Mouse (Mus musculus) kidney, postnatal 14 days (tissue): ENCODE measurements around the gene Tpra1.

ENCODE experiments used
- DNase-seq: peaks from one replicate; pipeline ENCODE4 v3.0.0; 2022; ENCODE audit warnings: mixed read lengths

The Tpra1 gene

DNA sequence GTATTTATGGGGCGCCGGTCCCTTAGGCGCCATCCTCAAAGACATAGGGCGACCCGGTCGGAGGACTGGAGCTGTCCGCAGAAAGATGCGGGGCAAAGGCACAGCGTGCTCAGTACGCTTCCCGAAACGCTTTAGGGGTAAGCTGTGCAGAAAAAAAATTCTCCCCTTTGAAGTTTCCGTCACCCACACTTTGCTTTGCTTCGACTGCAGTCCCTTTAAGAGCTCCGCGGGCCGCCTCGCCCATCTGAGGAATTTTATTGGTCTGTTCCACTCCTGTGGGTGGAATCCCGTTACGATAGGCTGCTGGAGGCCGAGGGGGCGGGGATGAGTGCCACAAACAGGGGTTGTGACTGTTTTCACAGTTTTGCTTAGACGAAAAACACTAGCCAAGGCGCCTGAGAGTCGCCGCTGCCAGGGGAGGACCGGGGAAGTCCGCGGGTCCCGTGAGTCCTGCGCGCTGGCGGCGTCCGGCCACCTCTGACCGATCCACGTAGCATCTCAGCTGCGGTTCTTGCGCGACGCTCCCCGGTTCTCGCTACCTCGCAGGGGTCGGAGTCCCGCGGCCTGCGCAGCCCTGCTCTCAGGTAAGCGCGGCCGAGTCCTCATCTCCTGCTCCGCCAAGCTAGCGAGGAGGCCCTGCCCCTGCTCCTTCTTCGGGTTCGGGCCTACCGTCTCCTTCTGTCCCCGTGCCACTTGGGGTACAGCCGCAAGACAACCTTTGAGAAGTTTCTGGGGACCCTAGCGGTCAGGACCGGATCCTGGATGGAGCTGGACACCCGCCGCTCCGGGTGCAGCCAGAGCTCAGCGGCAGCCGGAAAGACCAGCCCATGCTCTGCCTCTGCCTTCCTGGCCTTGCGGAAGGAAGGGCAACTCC lies at the start of gene Tpra1:
Gene Tpra1 (plus strand): TSS at position 305 of the 874 bp plus-strand sequence.
- DNase-seq, result peak; percentile 97

DNA sequence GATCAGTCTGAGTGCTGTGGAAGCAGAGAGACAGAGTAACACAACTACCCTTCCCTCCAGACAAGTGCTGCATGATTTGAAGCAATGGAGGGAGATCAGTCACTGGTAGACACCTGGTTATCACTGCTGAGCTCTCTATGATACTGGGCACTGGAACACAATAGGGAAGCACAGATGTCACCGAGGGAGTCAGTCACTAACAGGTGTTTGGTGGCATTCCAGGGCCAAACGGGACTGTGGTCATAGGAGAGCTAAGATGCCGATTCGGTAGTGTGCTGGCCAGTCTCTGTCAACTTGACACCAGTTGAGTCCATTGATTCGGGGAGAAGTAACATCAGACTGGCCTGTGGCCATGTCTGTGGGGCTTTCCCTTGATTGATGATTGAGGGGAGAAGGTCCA lies 47.5 kb upstream of the Tpra1 start:
- DNase-seq, result no peak

DNA sequence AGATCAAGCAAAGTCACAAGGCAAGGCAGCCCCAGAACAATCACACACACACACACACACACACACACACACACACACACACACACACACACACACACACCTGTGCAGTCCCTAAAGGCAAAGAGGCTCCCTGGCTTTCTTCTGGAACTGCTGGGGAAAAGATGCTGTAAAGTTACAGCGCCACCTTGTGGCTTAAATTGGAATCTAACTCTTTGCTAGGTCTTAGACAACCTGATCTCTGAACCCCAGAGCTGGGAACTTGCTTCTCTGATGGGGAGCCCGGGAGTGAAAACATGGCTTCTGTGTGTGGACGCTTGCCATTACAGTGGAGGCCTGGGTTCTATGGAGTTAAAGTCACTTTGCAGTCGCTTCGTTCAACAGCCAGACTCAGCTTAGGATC lies 46.4 kb upstream of the Tpra1 start:
- DNase-seq, result peak; percentile 81

DNA sequence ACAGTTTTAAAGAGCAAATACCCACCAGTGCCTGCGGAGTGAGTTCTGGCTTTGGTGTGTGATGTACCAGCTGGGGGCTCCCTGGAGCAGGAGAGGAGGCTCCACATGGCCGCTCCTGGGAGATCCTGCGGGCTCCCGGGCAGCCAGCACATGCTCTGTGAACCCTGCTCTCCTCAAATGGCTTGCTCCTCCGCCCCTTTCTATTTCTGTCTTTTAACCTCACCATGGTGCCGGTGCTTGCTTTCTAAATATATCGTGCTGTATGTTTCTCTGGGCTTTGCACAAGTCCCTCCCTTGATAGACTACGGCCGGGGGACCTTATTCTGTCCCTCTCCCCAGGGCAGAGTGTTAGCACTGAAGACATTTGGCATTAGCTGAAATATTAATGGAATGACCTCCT lies 44.8 kb upstream of the Tpra1 start:
- DNase-seq, result peak; percentile 71

DNA sequence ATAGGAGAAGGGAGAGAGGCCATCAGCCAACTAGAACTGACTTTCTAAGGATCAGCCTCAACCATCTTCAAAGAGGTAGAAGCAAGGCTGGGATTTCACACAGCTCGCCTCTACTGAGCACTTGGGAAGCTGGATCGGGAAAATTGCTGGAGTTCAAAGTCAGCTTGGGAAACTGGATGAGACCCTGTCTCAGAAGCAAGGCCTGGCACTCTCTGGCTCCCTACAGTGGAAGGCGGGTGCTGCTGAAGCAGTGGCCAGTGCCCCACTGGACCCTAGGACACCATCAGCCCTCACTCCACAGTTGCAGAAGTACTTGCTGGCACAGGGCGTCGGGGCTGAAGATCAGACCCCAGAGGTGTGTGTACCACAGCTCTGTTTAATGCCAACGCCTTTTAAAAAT lies 44.2 kb upstream of the Tpra1 start:
- DNase-seq, result no peak

DNA sequence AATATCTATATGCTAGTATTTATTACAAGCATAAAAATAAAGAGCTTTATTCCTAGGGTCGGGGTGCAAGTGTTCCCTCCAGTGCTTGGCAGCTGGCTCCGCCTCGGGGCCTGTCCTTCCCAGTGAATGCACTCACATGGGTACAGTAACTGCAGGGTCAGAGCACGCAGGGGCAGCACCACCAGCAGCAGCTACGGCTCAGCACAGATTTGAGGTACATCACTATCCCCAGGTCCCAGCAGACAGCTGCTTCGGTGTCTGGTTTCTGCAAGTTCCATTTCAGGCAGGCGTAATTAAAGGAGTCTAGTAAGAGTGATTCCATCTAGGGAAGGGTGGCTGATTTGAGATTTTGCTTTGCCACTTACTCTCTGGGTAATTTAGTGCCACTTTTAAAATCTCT lies 43.7 kb upstream of the Tpra1 start:
- DNase-seq, result no peak

DNA sequence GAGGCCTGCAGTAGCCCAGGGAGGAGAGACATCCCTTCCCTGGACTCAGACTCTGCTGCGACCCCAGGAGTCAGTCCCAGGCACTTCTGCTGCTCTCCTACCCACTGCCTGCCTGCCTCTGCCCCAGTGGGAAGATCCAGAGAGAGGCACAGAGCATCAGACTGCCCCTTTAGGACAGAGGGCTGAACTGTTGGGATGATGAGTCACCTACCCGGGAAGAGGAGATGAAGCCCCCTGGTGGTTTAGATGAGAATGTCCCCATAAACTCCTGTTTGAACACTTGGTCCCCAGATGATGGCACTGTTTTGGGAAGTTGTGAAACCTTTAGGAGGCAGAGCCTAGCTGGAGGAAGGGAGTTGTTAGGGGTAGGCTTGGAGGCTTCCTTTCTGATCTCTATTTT lies 41.1 kb upstream of the Tpra1 start:
- peak; percentile 50 for DNase-seq

DNA sequence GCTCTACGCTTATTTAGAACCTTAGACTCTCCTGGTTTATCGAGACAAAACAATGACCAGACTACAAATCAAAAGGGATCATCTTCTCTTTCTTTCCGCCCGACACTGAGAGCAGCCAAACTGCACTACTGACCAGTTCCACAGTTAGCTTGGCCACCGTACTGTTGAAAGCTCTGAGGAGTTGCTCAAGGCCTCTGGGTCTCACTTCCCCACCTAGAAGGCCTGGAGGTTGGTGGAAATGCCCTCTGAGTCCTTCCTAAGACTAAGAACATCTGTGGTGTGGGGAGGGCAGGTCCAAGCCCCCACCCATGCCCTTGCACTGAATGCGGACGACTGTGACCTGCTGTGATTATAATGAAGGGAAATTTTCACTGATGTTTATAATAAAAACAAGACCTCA lies 36.3 kb upstream of the Tpra1 start:
- no peak for DNase-seq

DNA sequence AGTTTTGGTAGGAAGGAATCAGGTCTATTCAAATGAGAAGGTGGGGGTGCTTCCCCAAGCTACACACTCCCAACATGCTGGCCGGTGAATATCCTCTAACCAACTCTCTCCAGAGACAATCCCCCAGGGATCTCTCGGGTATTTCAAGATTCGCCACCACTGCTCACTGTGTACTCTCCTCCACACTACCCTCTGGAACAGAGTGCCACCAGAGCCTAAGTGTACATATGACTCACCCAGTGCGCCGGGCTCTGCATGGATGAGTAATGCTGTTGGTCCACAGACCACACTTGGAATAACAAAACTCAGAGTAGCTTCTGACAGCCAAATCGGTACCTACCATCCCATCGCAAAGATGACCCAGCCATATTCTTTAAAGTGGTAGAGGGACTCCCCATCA lies 32.6 kb upstream of the Tpra1 start:
- DNase-seq, result no peak

DNA sequence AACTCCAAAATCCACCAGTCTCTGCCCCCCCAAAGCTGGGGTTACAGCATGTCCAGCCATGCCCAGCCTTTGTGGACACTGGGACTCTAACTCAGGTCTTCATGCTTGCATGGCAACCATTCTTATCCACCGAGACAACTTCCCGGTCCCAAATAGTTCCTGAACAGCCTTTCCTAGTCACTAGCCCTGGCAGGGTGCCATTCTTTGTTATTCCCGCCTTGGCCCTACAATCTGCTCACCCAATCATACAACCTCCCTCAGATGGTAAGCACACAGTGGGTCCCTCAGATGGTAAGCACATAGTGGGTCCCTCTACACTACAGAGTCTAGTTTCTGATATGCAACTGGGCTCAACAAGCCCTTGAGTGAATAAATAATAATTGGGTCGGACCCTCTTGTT lies 31.5 kb upstream of the Tpra1 start:
- no peak for DNase-seq

DNA sequence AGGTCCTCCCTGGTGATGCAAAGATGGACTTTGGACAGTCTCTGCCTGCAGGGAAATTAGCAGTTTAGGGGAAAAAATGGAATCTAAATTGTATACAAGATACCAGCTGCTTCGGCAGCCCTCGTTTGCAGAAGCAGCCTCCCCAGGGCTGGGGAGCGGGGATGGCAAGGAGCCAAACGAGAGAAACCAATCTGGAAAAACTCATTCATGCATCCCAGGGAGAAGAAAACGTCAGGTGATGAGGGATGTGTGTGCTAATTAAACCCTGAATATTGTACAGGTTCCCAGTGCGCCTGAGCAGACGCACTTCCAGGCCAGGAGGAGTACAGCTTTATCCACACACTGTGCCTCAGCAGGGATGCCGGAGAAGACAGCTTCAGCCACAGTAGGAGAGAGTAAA lies 30.5 kb upstream of the Tpra1 start:
- DNase-seq, result no peak

DNA sequence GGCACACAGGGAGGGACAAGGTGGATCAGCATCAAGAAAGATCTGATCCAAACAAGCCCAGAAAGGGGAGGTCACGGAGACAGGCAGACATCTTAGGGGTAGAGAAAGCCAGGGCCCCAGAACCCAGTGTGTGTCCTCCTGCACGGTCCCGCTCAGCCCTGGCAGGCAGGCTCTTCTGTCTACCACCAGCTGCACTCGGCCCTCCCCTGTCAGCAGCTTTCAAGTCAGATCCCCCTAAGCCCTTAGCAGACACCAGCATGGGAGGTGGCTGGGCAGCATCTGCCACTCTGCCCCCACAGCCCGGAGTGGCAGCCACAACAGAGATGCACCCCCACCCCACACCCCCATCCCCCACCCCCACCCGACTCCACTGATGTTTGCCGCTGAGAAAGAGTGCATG lies 29.2 kb upstream of the Tpra1 start:
- no peak for DNase-seq

DNA sequence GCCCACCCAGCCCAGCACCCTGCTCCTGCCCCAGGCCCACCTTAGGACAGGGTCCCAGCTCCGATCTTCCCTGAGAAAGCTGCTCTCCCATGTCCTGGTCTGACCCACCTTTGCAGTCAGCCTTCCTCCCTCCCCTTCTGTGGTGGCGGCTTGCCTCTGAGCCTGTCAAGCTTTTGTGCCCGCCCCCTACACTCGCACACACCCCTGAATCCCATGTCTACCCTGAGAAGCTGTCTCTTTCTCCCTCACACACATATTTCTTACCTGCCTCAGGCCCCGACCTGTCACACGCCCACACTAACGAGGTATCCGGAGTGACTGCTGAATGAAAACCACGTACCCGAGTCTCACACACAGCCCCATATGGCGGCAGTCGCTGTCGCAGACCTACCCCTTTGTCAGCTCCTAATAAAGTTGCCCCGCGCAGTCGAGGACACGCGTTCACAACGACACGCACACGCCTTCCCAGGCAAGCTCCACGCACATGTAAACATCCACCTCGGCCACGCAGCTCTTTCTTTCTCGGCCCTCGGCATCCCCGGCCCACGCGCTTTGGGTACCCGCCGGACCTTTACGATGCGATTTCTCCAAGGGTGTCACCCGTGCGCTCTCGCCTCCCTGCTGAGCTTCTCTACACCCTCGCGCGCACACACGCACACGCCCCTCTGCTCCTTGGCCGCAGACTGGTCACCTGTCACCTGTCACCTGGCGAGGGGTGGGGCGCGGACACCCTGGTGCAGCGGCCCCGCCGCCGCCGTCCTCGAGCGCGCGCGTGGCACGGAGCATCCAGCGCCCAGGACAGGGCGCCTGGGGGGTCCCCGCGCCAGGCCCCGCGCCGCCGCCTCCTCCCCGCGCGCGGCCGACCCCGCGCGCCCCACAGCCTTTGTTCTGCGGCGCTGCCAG lies 27.8 kb upstream of the Tpra1 start:
- no peak for DNase-seq

DNA sequence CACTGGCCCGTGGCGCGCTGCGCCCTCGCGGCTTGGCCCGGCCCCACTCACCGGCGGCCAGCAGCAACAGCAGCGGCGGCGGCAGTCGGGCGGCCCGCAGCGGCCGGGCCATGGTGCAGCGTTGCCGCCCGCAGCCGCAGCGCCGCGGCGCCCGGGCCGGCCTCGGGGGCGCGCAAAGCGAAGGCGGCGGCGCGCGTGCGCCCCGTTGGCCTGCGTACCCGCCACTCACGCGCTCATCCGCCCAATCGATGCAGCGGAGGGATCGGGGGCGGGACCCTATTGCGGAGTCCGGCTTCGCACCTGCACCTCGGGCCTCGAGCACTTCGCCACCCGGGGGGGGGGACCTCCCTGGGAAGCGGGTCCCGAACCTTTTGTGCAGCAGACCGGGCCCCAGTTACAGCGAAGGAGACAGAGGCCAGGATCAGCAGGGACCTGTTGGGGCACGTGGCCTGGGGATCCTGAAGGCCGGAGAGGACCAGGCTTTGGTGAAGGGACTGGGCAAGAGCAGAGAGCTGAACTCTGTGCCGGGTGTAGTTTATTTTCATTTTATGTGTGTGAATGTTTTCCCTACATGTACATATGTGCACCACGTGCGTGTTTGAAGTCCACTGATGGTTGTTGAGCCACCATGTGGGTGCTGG lies 27.1 kb upstream of the Tpra1 start, which contains the start of gene Podxl2:
Gene Podxl2 (minus strand): TSS at position 177 of the 641 bp plus-strand sequence.
- DNase-seq, result peak; percentile 87

DNA sequence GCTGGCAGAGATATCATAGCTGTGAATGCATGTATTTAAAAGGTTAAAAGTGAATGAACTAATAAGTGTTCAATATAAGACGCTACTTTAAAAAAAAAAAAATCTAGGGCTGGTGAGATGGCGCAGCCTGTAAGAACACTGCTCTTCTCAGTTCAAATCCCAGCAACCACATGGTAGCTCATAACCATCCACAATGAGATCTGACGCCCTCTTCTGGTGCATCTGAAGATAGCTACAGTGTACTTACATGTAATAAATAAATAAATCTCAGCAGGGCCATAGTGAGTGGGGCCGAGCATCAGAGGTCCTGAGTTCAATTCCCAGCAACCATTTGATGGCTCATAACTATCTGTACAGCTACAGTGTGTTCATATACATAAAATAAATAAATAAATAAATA lies 22.6 kb upstream of the Tpra1 start:
- no peak for DNase-seq

DNA sequence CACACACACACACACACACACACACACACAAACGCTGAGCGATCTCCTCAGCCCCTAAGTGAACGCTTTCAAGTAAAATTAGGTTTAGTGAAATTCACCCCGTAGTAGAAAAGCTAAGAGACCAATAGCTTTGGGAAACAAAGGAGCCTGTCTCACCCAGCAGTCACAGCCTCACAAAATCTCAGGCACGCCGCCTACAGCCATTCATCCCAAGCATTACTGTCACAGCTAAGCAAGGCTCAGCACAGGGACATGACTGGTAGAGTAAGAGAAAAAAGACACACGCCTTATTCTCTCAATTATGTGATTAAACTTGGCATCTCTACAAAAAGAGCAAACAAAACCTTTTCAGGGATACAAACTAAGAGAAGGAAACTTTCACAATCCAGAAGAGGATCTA lies 20.7 kb upstream of the Tpra1 start:
- DNase-seq, result no peak

DNA sequence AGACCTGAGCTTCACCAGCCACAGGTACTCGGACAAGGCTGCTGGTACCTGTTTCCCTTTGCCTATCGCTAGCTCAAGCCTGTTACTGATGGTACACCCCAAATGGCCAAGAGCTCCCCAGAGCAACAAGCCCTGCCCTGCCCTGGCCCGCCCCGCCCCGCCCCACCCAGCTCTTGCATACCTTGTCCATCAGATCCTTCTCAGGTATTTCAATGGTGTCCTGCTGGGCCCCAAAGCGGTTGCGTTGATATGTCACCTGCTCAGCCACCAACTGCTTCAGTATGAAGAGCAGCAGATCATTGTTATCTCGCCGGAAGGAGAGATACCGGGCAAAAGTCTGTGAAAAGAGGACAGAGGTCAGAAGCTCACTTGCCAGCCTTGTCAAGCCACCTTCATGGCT lies 17.9 kb upstream of the Tpra1 start:
- DNase-seq, result no peak

DNA sequence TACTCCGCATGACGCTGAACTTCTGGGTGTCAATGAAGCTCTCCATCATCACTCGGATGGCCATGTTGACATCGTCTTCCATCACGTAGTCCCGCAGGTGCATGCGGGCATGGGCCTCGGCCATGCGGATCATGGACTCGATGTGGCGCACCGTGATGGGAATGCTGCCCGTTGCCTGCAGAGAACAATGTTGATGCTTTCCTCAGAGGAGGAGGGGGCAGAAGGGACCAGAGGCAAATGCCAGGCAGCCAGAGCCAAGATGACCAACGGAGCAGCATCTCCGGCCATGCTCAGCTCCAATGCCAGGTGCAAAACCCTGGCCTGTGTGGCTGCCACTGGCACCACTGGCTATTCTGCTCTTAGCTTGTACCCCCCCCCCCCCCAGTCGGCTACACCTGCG lies 17.4 kb upstream of the Tpra1 start:
- no peak for DNase-seq

DNA sequence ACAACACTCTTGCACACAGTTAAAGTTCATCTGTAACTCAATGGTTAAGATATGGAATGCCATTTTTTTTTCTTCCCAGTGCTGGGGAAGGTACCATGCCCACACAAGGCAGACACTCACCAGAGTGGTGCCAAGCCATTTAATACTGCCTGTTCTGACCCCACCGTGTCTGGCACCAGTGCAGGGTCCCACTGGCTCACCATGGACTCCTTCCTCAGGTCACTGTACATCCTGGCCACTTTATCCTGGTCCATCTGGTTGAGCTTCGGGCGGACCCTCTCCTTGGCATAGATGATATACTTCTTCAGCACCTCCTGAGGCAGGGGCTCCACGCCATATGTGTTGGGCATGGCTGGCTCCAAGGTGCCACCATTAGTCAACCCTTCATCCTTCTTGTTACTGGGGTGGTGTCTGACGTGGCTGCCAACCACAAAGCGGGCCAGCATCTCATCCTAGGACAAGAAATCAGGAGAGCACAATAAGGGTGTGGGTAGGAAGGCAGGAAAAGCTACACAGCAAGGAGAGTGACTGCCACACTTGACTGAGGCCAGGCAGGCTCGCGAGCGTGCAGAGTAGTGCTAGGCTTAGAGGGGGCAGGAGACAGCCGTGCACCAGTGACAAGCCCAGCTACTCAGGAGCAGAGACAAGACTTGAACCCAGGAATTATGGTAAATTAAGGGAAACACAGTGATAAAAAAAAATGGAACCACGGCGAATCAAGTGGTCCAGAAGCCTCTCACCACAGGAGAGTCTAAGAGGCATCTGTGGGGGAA lies 16.2 kb upstream of the Tpra1 start:
- DNase-seq, result no peak

DNA sequence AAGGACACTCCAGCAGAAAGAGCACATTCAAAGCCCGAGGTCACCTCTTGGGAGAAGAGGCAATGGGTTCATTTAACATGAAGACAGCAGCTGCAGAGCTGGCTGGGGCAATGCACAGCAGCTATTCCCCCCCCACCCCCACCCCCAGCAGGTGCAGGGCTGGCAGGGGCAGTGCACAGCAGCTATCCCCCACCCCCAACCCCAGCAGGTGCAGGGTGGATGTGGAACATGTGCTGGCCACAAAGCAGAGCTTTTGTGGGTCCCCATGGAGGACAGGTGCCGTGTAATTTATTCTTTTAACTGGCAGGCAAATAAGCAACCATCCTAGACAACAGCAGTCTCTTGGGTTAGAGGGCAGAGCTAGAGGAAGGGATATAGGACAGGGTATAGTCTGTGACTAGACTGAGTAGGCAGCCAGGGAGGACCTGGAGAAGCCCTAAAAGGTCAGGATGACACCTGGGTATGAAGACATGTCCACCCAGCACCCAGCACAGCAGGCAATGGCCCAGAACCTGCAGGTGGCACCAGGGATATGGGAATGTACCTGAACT lies 15.6 kb upstream of the Tpra1 start:
- no peak for DNase-seq

DNA sequence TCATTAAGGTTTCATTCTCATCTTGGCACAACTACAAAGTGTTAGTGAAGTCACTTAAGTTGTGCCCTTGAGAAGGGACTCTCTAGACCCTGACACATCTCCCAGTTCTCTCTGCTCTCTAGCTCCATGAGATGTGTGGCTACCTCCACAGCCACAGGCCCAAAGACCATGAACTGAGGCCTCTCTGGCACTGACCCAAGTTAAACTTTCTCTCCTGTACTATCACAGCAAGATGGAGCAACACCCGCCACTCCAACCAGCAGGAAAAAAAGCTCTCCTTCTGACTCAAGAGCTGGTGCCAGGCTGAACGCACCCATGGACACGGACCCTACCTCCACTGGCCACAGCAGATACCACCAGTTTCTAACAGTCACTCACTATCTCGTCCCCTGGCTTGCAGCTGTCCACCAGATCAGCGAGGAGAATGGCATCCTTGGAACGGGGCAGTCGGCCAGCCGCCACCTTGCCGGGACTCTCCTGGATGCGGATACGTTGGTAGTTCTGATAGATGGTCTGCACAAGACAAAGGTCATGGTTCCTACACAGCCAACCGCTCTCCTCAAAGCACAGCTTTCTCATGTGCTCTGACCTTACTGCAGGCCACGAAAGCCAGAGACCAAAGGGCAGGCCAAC lies 12.5 kb upstream of the Tpra1 start:
- no peak for DNase-seq

DNA sequence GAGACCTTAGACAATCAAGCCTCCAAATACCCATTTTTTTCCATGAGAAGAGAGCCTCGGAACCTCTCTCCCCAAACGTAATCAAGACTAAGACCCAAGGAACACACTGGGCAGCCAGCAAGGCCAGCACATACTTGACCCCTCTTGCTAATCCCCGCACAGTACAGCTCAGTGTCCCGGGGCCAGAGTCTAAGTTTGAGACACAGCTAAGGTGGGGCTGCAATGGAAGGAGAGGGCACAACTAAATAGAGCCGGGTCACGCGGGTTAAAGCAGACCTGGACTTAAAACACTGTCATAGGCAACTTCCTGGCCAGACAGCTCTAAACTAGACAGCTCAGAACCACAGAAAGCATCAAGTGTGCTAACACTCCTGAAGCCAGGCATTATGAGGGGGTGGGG lies 11.2 kb upstream of the Tpra1 start:
- no peak for DNase-seq
